Mouse (Mus musculus) E14TG2a.4 (cell line): ENCODE results near the gene Ahcyl1.
"Not testable (repeated sequence)": the region's sequence is repeated elsewhere in the genome, so short reads cannot be mapped to it uniquely, and the experiment has no call there.

ENCODE experiments used
- H3K27me3 ChIP-seq: 2 replicates; pipeline ENCODE4 v1.6.1; 2014; ENCODE audit warnings: low read length, control low read depth; ENCODE audit not compliant: insufficient read depth
- H3K36me3 ChIP-seq: 2 replicates; pipeline ENCODE4 v1.6.1; 2014; ENCODE audit warnings: low read length, control low read depth; ENCODE audit not compliant: insufficient read depth
- H3K4me1 ChIP-seq: replicated peaks from 2 replicates; pipeline ENCODE4 v1.6.1; 2014; ENCODE audit warnings: low read depth, low read length, control low read depth
- H3K4me3 ChIP-seq: replicated peaks from 2 replicates; pipeline ENCODE4 v1.5.1; 2014; ENCODE audit warnings: mild to moderate bottlenecking, low read length
- H3K9me3 ChIP-seq: 2 replicates; pipeline ENCODE4 v1.6.1; 2014; ENCODE audit warnings: low read length, control low read depth
- CTCF ChIP-seq: conservative IDR thresholded peaks from 2 replicates; pipeline ENCODE4 v1.5.1; 2014; ENCODE audit warnings: low read length
- NANOG ChIP-seq: IDR thresholded peaks from 2 replicates; pipeline ENCODE4 v1.6.1; 2014; ENCODE audit warnings: borderline replicate concordance, low read length, mixed read lengths
- POU5F1 ChIP-seq: IDR thresholded peaks from 2 replicates; pipeline ENCODE4 v1.6.1; 2014; ENCODE audit warnings: low read length, borderline replicate concordance

Gene Ahcyl1

DNA sequence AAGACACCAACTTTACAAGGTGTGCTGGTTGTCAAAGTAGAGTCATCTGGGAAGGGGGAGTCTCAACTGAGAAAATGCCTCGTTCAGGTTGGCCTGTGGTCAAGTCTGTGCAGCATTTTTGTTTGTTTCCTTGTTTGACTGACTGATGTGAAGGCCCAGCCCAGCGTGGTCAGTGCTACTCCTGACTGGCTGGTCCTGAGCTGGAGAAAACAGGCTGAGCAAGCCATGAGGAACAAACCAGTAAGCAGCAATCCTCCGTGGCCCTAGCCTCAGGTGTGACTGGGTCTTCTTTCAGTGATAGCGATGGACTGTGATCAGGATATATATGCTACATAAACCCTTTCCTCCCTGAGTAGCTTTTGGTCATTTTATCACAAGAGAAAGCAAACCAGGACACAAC is 39.5 kb downstream of the Ahcyl1 start:
- Histone ChIP-seq H3K4me1 (no peaks in the 10 kb centered on the region), H3K4me3 (no peak overlapping the region), H3K9me3 (no peaks in the 10 kb centered on the region; the same call in 1 of the 2 replicates), H3K36me3 (peaks cover 24% of the 10 kb centered on the region), H3K27me3 (no peaks in the 10 kb centered on the region)
- TF ChIP-seq NANOG (no peak), POU5F1 (no peak), CTCF (no peak)

- H3K4me3 ChIP-seq = no peak overlapping the region
- H3K36me3 ChIP-seq = peaks cover 19% of the 10 kb centered on the region
- H3K4me1 ChIP-seq = no peaks in the 10 kb centered on the region
- H3K9me3 ChIP-seq = no peaks in the 10 kb centered on the region; the same call in 1 of the 2 replicates
- TF ChIP-seq NANOG = no peak
- TF ChIP-seq POU5F1 = no peak
- no peak for TF ChIP-seq CTCF
- no peaks in the 10 kb centered on the region for H3K27me3 ChIP-seq
Measured at GRCm38 (mm10) chr3:107656151-107656550, 40.2 kb downstream of the Ahcyl1 start.

DNA sequence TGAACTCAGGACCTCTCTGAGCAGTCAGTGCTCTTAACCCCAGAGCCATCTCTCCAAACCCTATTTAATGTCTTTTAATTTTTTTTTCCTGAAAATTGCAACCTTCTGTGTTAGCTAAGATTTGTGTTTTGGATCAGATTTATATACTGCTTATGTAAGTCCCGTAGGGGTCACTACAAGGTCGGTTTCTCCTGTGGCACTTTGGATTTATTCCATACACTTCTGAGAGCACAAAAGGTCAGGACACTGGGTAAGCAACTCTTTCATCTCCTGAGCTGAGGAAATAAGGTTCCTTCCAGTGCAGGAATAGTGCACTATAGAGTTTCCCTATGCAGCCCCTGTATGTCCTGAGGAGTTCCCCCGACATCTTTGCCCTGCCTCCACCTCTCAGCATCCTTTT is 40.9 kb downstream of the Ahcyl1 start:
- H3K27me3 ChIP-seq = no peaks in the 10 kb centered on the region
- H3K9me3 ChIP-seq = no peaks in the 10 kb centered on the region; the same call in 1 of the 2 replicates
- peaks cover 14% of the 10 kb centered on the region for H3K36me3 ChIP-seq
- H3K4me3 ChIP-seq = no peak overlapping the region
- no peaks in the 10 kb centered on the region for H3K4me1 ChIP-seq
- TF ChIP-seq POU5F1 (no peak), CTCF (no peak), NANOG (no peak)

DNA sequence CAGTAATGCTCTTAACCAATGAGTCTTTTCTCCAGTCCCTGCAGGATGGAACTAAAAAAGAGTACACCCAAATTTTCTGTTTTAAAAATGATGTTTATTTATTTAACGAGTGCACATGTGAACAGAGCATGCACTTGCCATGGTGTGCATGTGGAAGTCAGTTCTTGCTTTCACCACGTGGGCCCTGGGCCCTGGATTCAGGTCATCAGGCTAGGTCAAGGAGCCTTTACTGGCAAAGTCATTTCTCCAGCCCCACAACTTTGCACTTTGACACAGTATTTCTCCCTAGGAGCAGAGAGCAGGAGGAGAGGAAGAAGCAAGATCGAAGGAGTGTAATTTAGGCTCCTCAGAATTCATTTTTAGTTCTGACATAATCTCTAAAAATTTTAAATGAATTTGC is 41.5 kb downstream of the Ahcyl1 start:
- Histone ChIP-seq H3K4me1 (no peaks in the 10 kb centered on the region), H3K9me3 (no peaks in the 10 kb centered on the region; the same call in 1 of the 2 replicates), H3K36me3 (peaks cover 10% of the 10 kb centered on the region; the same call in 1 of the 2 replicates), H3K4me3 (no peak overlapping the region), H3K27me3 (no peaks in the 10 kb centered on the region)
- TF ChIP-seq POU5F1 = no peak
- no peak for TF ChIP-seq NANOG
- TF ChIP-seq CTCF = no peak

DNA sequence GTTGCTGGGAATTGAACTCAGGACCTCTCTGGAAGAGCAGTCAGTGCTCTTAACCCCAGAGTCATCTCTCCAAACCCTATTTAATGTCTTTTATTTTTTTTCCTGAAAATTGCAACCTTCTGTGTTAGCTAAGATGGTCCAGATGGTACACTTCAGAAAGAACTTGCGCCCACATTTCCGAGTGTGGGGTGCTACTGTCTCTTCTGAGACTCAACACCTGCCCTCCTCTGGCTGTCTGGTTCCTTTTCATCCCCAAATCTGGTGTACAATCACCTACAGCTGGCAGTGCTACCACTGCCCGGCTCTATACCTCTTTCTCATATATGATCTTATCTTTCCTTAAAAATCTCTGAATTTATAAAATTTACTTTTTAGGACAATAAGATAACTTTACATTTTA is 43.4 kb downstream of the Ahcyl1 start:
- Histone ChIP-seq H3K36me3 (0 out of 2 replicates have a peak, but pooled peaks cover 5% of the 10 kb centered on the region), H3K4me3 (no peak overlapping the region), H3K27me3 (no peaks in the 10 kb centered on the region), H3K9me3 (no peaks in the 10 kb centered on the region; the same call in 1 of the 2 replicates), H3K4me1 (peaks cover 1% of the 10 kb centered on the region; the same call in 1 of the 2 replicates)
- TF ChIP-seq CTCF = no peak
- TF ChIP-seq NANOG = no peak
- TF ChIP-seq POU5F1 = no peak

DNA sequence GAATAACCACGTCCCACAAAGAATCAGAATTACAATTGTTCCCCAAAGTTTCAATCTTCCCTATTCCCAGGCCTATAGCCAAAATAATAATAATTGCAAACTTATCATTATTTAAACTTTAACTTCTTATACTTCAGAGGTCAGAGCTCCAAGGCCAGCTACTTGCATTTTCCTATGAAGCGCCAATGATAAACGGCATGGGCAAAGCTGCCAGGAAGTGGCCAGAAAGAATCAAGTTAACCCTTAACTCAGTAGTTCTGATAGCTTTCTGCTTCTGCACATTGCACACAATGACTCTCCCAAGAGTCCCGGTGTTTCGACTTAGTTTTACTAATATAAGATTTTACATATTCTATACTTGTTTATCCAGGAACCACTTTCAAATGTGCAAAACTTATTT is 46.1 kb downstream of the Ahcyl1 start:
- H3K36me3 ChIP-seq, H3K9me3 ChIP-seq, H3K4me3 ChIP-seq, H3K4me1 ChIP-seq, H3K27me3 ChIP-seq: not testable (repeated sequence)

DNA sequence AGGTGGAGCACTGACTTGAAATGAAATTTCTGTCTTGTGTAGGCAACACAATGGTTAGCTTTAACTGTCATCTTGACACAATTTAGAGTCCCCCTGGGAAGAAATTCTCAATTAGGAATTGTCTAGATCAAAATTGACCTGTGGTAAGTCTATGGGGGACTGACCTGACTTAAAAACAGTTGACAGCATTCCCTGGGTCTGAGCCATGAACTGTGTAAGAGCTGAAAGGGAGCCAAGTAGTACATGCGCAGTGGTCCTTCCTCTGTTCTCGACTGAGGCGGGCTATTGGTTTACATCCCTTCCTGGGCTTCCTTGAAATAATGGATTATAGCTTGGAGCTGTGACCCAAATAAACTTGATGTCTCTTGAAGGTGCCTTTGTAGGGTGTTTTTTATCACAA is 49.4 kb downstream of the Ahcyl1 start:
- TF ChIP-seq CTCF (no peak), POU5F1 (no peak)
- H3K36me3 ChIP-seq = no peaks in the 10 kb centered on the region
- peaks cover 2% of the 10 kb centered on the region; the same call in 1 of the 2 replicates for H3K4me1 ChIP-seq
- H3K9me3 ChIP-seq = peaks cover 6% of the 10 kb centered on the region; the same call in 1 of the 2 replicates
- no peak overlapping the region for H3K4me3 ChIP-seq
- H3K27me3 ChIP-seq = no peaks in the 10 kb centered on the region

DNA sequence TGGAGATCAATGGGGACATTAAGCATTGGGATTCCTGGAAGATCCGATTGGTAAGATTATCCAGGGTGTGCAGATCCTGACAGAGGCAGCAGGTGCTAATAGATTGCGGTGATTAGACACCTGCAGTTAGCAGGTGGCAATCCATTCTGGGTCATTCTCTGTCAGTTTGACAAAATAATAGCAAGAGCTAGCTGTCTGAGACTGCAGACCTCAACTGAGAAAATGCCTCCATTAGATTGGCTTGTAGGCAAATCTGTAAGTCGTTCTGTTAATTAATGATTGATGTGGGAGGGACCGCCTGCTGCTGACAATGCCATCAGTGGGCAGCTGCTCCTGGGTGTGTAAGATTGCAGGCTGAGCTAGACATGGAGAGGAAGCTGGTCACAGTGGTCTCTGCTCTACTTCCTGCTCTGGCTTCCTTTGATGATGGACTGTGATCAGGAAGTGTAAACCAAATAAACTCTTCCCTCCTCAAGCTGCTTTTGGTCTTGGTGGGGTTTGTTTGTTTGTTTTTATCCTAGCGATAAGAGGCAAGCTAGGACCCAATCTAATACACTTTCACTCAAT is 58.7 kb downstream of the Ahcyl1 start:
- no peaks in the 10 kb centered on the region for H3K36me3 ChIP-seq
- 0 out of 2 replicates have a peak, but pooled peaks cover 2% of the 10 kb centered on the region for H3K27me3 ChIP-seq
- TF ChIP-seq CTCF = no peak
- TF ChIP-seq NANOG = no peak
- TF ChIP-seq POU5F1 = no peak
- no peak overlapping the region for H3K4me3 ChIP-seq
- H3K4me1 ChIP-seq = no peaks in the 10 kb centered on the region
- H3K9me3 ChIP-seq = no peaks in the 10 kb centered on the region

DNA sequence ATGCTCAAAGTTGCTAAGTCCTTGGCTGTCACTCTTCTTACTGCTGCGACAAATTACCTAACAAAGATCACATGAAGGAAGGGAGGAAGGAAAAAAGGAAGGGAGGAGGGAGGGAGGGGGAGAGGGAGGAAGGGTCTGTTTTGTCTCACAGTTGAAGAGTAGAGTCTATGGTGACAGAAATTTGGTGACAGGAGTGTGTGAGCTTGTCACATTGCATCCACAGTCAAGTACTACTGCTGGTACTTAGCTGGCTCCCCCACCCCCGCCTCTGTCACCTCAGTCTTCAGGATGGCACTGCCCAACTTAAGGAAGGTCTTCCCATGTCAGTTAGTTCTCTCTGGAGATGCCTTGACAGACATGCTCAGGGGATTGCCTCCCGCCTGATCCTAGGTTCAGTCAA is 60.1 kb downstream of the Ahcyl1 start:
- Histone ChIP-seq H3K4me1 (peaks cover 5% of the 10 kb centered on the region; the same call in 1 of the 2 replicates), H3K4me3 (no peak overlapping the region), H3K9me3 (no peaks in the 10 kb centered on the region), H3K36me3 (no peaks in the 10 kb centered on the region), H3K27me3 (0 out of 2 replicates have a peak, but pooled peaks cover 2% of the 10 kb centered on the region)
- TF ChIP-seq POU5F1 (no peak), NANOG (no peak), CTCF (no peak)

DNA sequence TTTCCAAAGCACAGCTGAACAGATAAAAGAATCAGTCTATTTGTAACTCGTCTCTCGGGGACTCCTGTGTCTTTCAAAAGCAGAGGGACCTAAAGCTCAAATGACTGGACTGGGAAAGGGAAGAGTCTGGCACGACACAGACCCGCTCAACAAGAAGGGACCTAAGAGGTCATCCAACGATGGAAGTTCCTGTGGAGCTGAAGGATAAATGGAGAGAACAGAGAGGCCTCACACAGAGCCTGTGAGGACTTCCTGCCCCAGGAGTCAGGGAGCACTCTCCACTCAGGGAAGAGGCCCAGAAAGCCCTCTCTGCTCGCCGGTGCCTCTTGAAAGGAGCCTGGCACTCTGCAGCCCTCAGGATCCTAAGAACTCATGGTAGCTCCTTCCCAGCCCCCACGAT is 60.5 kb downstream of the Ahcyl1 start:
- H3K36me3 ChIP-seq = no peaks in the 10 kb centered on the region
- H3K4me1 ChIP-seq = peaks cover 5% of the 10 kb centered on the region
- H3K9me3 ChIP-seq = no peaks in the 10 kb centered on the region
- TF ChIP-seq CTCF = no peak
- no peak for TF ChIP-seq POU5F1
- H3K4me3 ChIP-seq = no peak overlapping the region
- H3K27me3 ChIP-seq = 0 out of 2 replicates have a peak, but pooled peaks cover 2% of the 10 kb centered on the region
